Mouse (Mus musculus): Measurements from ENCODE around the gene H60b.
"Not testable (repeated sequence)": the region's sequence is repeated elsewhere in the genome, so short reads cannot be mapped to it uniquely, and the experiment has no call there.

Gene H60b

GRCm38 (mm10) chr10:22165328-22166003 is 7.1 kb downstream of the H60b start:
- not testable (repeated sequence) for DNase-seq

- not testable (repeated sequence) for DNase-seq
Measured at GRCm38 (mm10) chr10:22166025-22166424, 7.6 kb downstream of the H60b start.

DNA sequence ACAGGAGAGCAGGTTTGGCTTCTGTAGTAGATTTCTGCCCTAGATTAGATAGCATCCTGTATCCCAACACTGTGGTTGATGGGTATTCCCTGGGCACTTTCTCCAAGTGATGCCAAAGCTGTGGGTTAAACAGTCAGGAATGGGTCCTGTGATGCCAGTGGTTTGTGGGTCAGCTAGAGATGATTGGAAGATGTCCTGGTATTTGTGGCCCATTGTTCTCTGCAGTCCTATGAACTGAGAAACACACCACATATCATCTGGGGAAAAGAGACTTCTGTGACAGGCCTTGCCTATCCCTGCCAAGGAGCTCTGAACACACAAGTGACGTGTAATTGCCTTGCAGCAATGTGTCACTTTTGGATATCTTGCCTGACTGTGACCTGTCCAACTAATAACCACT is 8.7 kb downstream of the H60b start:
- not testable (repeated sequence) for DNase-seq

DNA sequence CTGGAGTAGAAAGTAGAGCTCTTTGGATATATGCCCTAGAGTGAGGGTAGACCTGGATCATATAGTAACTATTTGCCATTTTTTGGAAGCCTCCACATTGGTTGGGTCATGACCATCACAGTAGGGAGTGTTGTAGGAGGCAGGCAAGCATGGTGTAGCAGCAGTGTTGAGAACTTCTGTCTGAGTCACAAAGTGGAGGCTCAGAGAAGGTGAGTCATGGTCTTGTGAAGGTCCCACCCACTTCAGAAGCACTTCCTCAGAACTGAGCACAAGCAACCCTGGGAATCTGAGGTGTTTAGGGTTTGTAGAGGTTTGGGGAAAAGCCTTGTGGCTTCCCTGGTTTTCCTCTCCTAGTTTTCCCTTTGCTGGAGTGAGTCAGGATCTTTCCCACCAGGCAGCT is 10.7 kb downstream of the H60b start:
- DNase-seq = not testable (repeated sequence)

DNA sequence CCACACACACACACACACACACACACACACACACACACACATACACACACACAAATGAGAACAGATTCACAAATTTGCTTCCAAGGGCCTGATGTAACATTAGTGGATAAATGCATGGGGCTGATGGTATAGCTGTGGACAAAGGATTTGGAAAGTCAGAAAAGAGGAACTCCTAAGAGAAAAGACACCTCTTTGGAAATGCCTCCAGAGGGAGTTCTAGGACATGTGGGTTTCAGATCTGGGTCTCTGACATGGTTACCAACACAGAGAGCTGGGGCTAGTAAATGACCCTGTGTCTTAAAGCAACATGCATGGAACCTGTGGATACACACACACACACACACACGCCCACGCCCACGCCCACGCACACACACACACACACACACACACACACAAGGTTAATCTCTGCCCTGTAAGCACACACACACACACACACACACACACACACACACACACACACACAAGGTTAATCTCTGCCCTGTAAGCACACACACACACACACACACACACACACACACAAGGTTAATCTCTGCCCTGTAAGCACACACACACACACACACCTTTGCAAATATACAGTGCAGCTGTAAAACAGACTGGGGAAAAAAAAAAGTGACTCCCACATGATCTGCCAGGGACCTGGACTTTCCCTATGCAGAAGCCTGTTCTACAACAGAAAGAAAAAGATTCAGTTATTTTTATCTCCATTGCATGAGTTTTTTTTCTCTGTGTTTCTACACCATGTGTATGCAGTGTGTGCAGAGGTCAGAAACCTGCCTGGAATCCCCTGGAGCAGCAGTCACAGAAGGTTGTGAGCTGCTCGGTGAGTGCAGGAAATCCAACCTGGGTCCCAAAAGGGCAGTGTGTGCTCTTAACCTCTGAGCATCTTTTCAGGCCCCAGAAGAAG is 14.3 kb downstream of the H60b start:
- not testable (repeated sequence) for DNase-seq

DNA sequence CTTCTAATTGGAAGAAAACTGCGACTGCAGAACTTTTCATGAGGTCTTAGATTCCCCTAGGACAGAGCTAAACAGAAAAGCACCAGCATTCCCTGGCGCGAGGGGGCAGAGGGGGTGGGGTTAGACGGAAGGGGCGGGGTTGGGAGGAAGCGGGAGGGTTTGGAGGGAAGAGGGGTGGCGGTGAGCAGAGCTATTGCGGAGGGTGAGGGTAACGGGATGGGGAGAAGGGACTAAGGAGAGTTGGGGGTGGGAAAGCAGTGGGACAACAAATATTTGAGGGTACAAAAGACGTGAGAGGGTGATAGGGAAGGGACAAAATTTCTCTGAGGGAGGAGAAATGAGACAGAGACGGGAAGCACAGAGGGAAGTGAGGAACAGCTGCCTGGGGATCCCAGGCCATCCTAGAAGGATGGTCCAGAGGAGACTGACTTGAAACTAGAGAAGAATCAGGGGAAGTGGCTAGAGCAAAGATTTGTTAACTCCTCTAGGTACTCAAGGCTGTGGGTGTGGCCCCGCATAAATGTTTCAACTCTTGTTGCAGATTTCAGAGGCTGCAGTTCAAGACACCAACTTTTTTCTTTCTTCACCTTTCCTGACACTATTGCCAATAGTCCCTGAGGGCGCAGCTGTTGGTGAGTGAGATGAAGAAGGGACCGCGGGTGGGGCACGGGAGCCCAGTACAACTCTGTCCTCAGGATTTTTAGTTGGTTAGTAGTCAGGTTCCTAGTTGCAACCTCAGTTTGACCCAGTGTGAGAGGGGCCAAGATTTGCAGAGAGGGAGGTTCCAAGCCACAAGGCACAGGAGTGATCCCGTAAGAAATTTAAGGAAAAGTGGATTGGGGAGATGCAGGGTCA is 15.2 kb downstream of the H60b start:
- DNase-seq = not testable (repeated sequence)

- DNase-seq = not testable (repeated sequence)
Measured at GRCm38 (mm10) chr10:22174190-22174487, 15.8 kb downstream of the H60b start.

- DNase-seq = not testable (repeated sequence)
Measured at GRCm38 (mm10) chr10:22176515-22176914, 18.1 kb downstream of the H60b start.

DNA sequence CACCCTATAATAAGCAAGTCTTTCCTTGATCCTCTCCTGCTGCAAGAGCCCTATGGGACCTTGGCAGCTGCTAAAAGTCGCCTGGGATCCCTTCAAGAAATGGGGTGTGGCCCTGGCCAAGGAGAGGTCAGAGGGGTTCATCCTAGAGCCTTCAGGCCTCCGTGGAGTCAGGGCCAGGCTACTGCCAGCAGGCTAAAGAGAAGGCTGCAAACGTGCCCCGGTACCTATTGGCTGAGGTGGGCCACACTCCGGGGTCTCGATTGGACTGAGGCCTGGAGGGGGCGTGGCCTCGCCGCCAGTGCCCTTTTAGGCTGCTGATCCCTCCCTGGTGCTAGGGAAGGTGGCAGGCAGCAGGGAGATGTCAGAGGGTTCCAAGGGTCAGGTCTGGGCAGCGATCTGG is 32.6 kb downstream of the H60b start:
- not testable (repeated sequence) for DNase-seq

DNA sequence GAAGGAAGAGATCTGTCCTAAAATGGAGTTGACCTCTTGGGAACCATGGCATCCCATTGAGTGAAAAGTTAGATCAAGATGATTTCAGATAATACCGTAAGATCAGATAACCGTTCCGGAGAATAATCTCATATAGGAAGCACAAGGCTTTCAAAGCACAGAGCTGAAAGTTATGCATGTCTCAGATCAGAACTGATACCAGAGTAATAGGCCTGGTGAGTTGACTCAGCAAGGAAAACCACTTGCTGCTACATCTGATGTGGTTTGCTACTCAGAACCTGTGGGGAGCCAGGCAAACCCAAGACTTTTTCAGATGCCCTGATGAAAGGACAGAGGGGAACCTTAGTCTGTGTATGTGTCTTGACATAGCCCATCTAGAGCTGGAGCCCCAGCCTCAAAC is 43.0 kb downstream of the H60b start:
- DNase-seq = not testable (repeated sequence)

DNA sequence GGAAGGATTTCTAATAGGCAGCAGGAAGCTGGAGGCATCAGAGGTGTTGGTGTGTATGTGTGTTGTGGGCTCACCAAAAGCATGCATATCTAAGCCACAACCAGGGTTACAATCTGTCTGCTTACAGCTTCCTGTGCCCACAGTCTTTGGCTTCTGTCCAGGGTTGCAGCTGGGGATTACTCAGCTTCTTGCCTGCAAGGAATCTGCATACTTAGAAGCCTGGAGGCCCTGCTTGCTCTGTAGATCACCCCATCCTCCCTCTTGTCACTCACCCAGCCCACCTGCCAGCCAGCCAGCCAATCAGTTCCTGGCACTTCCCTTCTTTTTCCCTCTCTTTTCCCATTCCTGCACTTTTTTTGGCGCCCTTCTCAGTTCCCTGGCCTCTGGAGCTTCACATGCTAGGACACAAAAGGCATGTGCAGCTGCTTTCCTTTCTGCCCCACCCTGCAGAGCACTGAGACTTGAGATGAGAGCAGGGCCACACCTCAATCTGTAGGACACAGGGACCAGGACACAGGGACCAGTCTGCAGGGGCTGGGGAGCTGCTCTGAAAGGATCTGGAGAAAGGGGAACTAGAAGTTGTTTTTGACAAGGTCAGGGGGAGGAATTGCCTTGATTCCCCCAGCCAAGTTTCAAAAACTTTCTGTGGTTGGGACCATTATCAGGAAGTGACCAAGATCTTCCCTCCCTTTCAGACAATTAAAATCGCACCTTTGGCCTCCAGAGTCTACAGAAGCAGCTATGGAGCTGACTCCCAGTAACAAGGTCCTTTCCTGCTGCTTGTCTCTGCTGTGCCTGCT is 44.6 kb downstream of the H60b start:
- not testable (repeated sequence) for DNase-seq

DNA sequence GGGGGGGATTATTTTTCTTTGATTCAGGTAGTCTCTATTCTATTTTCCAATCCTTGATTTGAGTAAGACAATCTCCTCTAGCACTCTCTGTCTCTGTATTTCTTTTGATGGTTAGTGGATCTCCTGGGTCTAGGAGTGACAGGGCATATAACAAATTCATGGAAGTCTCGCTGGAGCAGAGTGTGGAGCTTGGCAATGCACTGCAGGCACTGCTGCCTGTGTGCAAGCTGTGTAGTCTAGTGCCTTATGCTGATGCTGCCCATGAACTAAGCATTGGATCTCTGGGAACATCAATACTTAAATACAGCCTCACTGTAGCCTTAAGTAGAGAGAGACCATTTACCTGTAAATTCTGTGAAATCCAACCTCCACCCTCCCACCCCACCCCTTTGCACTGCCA is 48.1 kb downstream of the H60b start:
- not testable (repeated sequence) for DNase-seq

GRCm38 (mm10) chr10:22212012-22212696 is 53.8 kb downstream of the H60b start:
- DNase-seq = peak; percentile 52 to 57

DNA sequence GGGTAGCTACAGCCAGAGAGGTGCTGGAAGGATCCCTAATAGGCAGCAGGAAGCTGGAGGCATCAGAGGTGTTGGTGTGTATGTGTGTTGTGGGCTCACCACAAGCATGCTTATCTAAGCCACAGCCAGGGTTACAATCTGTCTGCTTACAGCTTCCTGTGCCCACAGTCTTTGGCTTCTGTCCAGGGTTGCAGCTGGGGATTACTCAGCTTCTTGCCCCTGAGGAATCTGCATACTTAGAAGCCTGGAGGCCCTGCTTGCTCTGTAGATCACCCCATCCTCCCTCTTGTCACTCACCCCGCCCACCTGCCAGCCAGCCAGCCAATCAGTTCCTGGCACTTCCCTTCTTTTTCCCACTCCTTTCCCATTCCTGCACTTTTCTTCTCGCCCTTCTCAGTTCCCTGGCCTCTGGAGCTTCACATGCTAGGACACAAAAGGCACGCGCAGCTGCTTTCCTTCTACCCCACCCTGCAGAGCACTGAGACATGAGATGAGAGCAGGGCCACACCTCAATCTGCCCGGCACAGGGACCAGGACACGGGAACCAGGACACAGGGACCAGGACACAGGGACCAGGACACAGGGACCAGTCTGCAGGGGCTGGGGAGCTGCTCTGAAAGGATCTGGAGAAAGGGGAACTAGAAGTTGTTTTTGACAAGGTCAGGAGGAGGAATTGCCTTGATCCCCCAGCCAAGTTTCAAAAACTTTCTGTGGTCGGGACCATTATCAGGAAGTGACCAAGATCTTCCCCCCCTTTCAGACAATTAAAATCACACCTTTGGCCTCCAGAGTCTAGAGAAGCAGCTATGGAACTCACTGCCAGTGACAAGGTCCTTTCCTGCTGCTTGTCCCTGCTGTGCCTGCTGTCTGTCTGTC is 65.3 kb downstream of the H60b start:
- DNase-seq = peak in 1 of 2 experiments; percentile 8

DNA sequence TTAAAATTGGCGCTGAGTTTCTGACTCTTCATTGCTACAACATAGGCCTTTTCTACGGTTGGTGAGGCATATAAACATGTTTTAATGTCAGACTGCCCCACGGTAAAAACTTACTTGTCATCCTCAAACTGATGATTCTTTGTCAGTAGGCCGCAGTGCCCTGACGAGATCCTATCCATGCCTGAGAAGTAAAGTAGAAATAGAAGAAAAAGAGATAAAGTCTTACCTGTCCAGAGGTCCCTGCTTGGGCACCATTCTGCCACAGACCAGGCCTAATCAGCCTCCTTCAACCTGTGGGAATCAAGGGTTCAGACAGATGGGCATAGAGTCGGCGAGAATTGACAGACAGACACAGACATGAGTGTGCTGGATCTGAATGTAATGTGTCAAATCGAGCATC is 106.7 kb downstream of the H60b start:
- DNase-seq = no peak

- DNase-seq = peak in 1 of 2 experiments; percentile 35
Measured at GRCm38 (mm10) chr10:22270879-22271786, 112.7 kb downstream of the H60b start.

GRCm38 (mm10) chr10:22272914-22273683 is 114.7 kb downstream of the H60b start:
- DNase-seq = peak; percentile 27 to 39

DNA sequence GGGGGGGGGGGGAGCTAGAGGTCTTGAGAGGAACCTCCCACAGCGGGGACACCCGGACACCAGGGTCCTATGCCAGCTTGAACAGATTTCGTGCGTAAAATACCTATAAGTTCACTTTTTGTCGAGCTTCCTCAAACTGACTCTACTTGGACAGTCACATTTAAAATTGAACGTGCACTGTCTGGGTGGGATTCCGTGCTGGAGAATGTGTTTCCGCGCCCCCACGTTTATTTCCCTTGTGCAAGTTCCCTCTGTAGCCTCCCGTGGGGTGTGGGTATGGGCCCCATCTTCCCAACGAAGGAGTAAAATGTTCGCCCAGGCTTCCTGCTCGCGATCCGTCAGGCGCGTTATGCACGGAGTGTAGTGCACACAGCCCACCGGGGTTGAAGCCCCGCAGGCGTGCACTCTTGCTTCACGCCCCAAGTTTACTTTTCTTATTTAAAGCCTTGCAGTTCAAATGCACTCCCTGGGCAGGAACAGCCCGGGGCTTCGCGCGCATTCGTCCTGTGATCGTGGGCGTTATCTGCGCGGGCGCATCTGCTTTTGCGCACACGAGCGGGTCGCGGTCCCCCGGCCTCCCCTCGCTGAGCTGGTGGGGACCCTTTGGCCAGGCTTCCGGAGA is 115.4 kb downstream of the H60b start:
- peak in 1 of 2 experiments; percentile 8 for DNase-seq
